1 mouse cellular context compared by ENCODE assay signal in the genomic region with DNA sequence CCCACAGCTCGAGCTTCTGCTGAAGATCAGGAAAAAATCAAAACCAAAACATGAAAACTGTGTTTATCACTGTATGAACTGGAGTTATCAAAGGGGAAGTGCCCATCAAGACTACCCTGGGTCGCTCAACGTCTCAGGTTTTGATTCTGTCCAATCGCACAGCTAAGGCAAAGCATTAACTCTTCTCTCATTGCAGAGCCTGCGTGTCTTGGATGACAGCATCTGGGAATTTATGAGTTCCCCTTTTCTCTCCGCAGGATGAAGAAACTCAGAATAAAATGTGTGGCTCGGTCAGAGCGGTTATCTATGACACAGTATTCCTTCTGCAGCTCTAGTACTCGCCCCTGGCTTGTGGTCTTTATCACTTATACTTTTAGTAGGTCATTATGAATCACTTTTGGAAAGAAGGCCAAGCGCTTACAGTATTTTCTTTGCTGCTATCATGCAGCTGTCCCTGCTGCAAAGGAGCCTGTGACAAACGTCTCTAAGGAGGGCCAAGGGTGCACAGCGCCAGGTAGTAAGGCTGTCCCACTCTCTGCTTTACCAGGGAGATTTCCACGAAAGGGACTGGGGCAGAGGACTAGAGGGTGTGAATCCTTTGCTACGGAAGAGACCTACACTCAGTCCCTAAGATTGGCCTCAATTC.
TF ChIP-seq lines count a peak whose summit lies in the region.

No protein-coding gene starts in this region.

TF ChIP-seq in MEL, 35 proteins besides CTCF, POLR2A, EP300 and RAD21 (continued from another document):
- no peak for TF ChIP-seq POLR2AphosphoS2 (IDR thresholded peaks at IDR 0.05; ENCODE audit: low read length)
- TF ChIP-seq BHLHE40 (IDR thresholded peaks at IDR 0.05; ENCODE audit: borderline replicate concordance, low read depth, low read length): 0 out of 2 replicates have a peak, but pooled peaks have one; percentile 6
- TF ChIP-seq E2F4 (IDR thresholded peaks at IDR 0.05; ENCODE audit: borderline replicate concordance, low read depth, low read length): no peak
